ENCODE assay signal across 9 mouse cellular contexts in genomic region chr5:117408216-117408615, GRCm38 (mm10). TPM values are rescaled to one million over a fixed set of nuclear protein-coding genes. Genes with fewer than 3 reads are reported as not detected.
DNase-seq lines count a peak whose midpoint lies in the region; ATAC-seq and TF ChIP-seq lines count a peak whose summit lies in the region.
"Had no signal": no experiment of that assay in that cellular context is flagged by ENCODE, and none has a peak within 500 bp of the region (broad histone marks: within the 10 kb centered on the region; RNA-seq: fewer than 3 reads in every experiment).

No protein-coding gene starts in this region.

- no peaks in the 10 kb centered on the region for H3K79me2 ChIP-seq in heart, adult 2 months (replicated peaks; ENCODE audit: control insufficient read depth, insufficient read depth, low read length)

- no peaks in the 10 kb centered on the region for H3K4me1 ChIP-seq in heart, adult 2 months (ENCODE audit: control insufficient read depth, insufficient read depth, low read length)
- H3K4me1 ChIP-seq in cortical plate, adult 2 months (ENCODE audit: control insufficient read depth, insufficient read depth, low read length): no peaks in the 10 kb centered on the region
- H3K4me1 ChIP-seq in intestine, embryonic 15.5 days (replicated peaks): no peaks in the 10 kb centered on the region

- TF ChIP-seq EP300 in heart, adult 2 months (IDR thresholded peaks at IDR 0.05; ENCODE audit: insufficient read depth, low read depth, low read length): no peak

- no peaks in the 10 kb centered on the region for H3K36me3 ChIP-seq in heart, adult 2 months (ENCODE audit: control insufficient read depth, insufficient read depth, low read length)
- no peaks in the 10 kb centered on the region for H3K36me3 ChIP-seq in intestine, embryonic 15.5 days
- H3K36me3 ChIP-seq: embryonic facial prominence, embryonic 13.5 days had no signal

- no peak for TF ChIP-seq POLR2A in heart, adult 2 months (IDR thresholded peaks at IDR 0.05; ENCODE audit: insufficient read depth, low read depth, low read length)
- no peak for TF ChIP-seq POLR2A in cortical plate, adult 2 months (IDR thresholded peaks at IDR 0.05; ENCODE audit: extremely low read depth, insufficient read depth, low read length)

- H3K9ac ChIP-seq in heart, adult 2 months (ENCODE audit: low read depth, low read length): no peak overlapping the region
- no peak overlapping the region for H3K9ac ChIP-seq in intestine, embryonic 15.5 days
- H3K9ac ChIP-seq: embryonic facial prominence, embryonic 13.5 days had no signal

- intact Hi-C loops in heart, adult 2 months (cut with DNase I): loop anchor here (1.0 to 5.0 kb wide), 2 partner anchors 101 to 291 kb away; partner anchors contain the start of gene Suds3
- intact Hi-C loops in heart, postnatal 25 days (cut with DNase I): loop anchor here (5.0 kb wide), 1 partner anchor 101 kb away; no protein-coding TSS in a partner anchor

- H3K27ac ChIP-seq in heart, adult 2 months: no peak overlapping the region
- no peak overlapping the region for H3K27ac ChIP-seq in cortical plate, adult 2 months (ENCODE audit: insufficient read depth, low read length)
- H3K27ac ChIP-seq in intestine, embryonic 15.5 days: no peak overlapping the region
- H3K27ac ChIP-seq: embryonic facial prominence, embryonic 13.5 days had no signal

- 56% methylated on average over 4 of the region's 4 CpGs for WGBS in heart, adult 2 months
- 61% methylated on average over 4 of the region's 4 CpGs for WGBS in intestine, embryonic 15.5 days

- no peak overlapping the region for H3K4me2 ChIP-seq in intestine, embryonic 15.5 days (replicated peaks)
- H3K4me2 ChIP-seq: embryonic facial prominence, embryonic 13.5 days had no signal

- no peak overlapping the region for H3K4me3 ChIP-seq in heart, adult 2 months
- no peak overlapping the region for H3K4me3 ChIP-seq in cortical plate, adult 2 months (ENCODE audit: insufficient read depth, low read length)
- no peak overlapping the region for H3K4me3 ChIP-seq in intestine, embryonic 15.5 days (replicated peaks)
- H3K4me3 ChIP-seq: embryonic facial prominence, embryonic 13.5 days had no signal

- no peaks in the 10 kb centered on the region for H3K27me3 ChIP-seq in heart, adult 2 months (ENCODE audit: control insufficient read depth, insufficient read depth, low read length)
- peaks cover 10% of the 10 kb centered on the region for H3K27me3 ChIP-seq in intestine, embryonic 15.5 days (replicated peaks)

- TF ChIP-seq CTCF in heart, adult 2 months (IDR thresholded peaks at IDR 0.05): peak; percentile 67
- peak; percentile 42 for TF ChIP-seq CTCF in cortical plate, adult 2 months (IDR thresholded peaks at IDR 0.05; ENCODE audit: extremely low read depth, insufficient read depth, low read length)

- H3K9me3 ChIP-seq in intestine, embryonic 15.5 days: no peaks in the 10 kb centered on the region
- H3K9me3 ChIP-seq: embryonic facial prominence, embryonic 13.5 days had no signal

- peak; percentile 19 to 50 for DNase-seq in heart, adult 2 months
- no peak for DNase-seq in heart, postnatal 25 days (ENCODE audit: low spot score)
- DNase-seq in spleen, adult 12 weeks (ENCODE audit: low spot score): peak; percentile 11
- no peak for DNase-seq in spleen, postnatal 4 days (ENCODE audit: low spot score in 2 of 2)

- peak; percentile 88 for ATAC-seq in megakaryocyte progenitor cell, adult 5-6 weeks (replicated peaks; ENCODE audit: poor library complexity)
- no peak for ATAC-seq in monocyte, adult 5-6 weeks (replicated peaks; ENCODE audit: insufficient number of reproducible peaks, low FRiP score, low TSS enrichment, poor library complexity, severe bottlenecking)
- no peak for ATAC-seq in intestine, embryonic 15.5 days

RNA-seq across cellular contexts. Expression of gene Ksr2, which starts 5.6 kb away (rescaled TPM):
- under 1 TPM in 1 of 2 experiments, not detected in 1; 0.05 TPM for total RNA-seq in heart, adult 2 months (2021)
- 0.02 TPM in 1 of 2 replicates, not detected in the other for polyA plus RNA-seq in heart, adult 2 months (2012; rRNA removed)
- total RNA-seq in heart, postnatal 25 days (2021): not detected
- polyA plus RNA-seq in cortical plate, adult 2 months (2012; rRNA removed): 9.1 TPM in 2 replicates
- 0.25 and 0.27 TPM in 2 replicates for total RNA-seq in megakaryocyte progenitor cell, adult 5-6 weeks (2015)
- total RNA-seq in megakaryocyte progenitor cell, adult 5-6 weeks (2017): 0.03 and 0.17 TPM in 2 replicates
- total RNA-seq in monocyte, adult 5-6 weeks (2017): 0.19 TPM in 1 of 3 replicates, not detected in the others
- 0.44 and 0.46 TPM in 2 replicates for polyA plus RNA-seq in intestine, embryonic 15.5 days (2015; fragmentation: Nextera tagmentation; extraction: Ambion mirVana)

RNA-seq across cellular contexts. Expression of gene Rfc5, which starts 19.4 kb away (rescaled TPM):
- 1 to 10 TPM; 1.7 to 4.3 TPM for total RNA-seq in heart, adult 2 months (2021)
- 3.7 and 5.8 TPM in 2 replicates for polyA plus RNA-seq in heart, adult 2 months (2012; rRNA removed)
- 1 to 10 TPM; 2.9 to 6.0 TPM for total RNA-seq in heart, postnatal 25 days (2021)
- 16.8 and 18.5 TPM in 2 replicates for polyA plus RNA-seq in cortical plate, adult 2 months (2012; rRNA removed)
- 53.9 and 61.7 TPM in 2 replicates for total RNA-seq in megakaryocyte progenitor cell, adult 5-6 weeks (2015)
- total RNA-seq in megakaryocyte progenitor cell, adult 5-6 weeks (2017): 53.1 and 60.4 TPM in 2 replicates
- 15.1 to 31.7 TPM (median 16.8 TPM) in 3 replicates for total RNA-seq in monocyte, adult 5-6 weeks (2017)
- 95.5 and 104 TPM in 2 replicates for polyA plus RNA-seq in intestine, embryonic 15.5 days (2015; fragmentation: Nextera tagmentation; extraction: Ambion mirVana)

RNA-seq across cellular contexts. Expression of gene Wsb2, which starts 51.1 kb away (rescaled TPM):
- 100 to 1,000 TPM in 1 of 2 experiments, 10 to 100 TPM in 1; 91.4 to 101 TPM for total RNA-seq in heart, adult 2 months (2021)
- 130 and 197 TPM in 2 replicates for polyA plus RNA-seq in heart, adult 2 months (2012; rRNA removed)
- 10 to 100 TPM; 98.6 to 98.9 TPM for total RNA-seq in heart, postnatal 25 days (2021)
- polyA plus RNA-seq in cortical plate, adult 2 months (2012; rRNA removed): 414 and 428 TPM in 2 replicates
- total RNA-seq in megakaryocyte progenitor cell, adult 5-6 weeks (2015): 8.6 and 8.7 TPM in 2 replicates
- 11.3 and 27.1 TPM in 2 replicates for total RNA-seq in megakaryocyte progenitor cell, adult 5-6 weeks (2017)
- total RNA-seq in monocyte, adult 5-6 weeks (2017): 35.9 to 42.1 TPM (median 41.8 TPM) in 3 replicates
- 82.6 and 94.5 TPM in 2 replicates for polyA plus RNA-seq in intestine, embryonic 15.5 days (2015; fragmentation: Nextera tagmentation; extraction: Ambion mirVana)

Comparison
In these comparisons a context has a peak if more than half of its experiments do, and no peak if none do; other contexts are left out.
1. DNase-seq: peak in heart, adult 2 months (2 of 2) and spleen, adult 12 weeks (single experiment); none in heart, postnatal 25 days (single experiment) and spleen, postnatal 4 days (0 of 2).